Mouse (Mus musculus) CH12.LX (cell line): ENCODE data around the gene Raph1. TPM values are rescaled to one million over a fixed set of nuclear protein-coding genes. Genes with fewer than 3 reads are reported as not detected.
A peak's percentile ranks its signal among the peaks of the same experiment; 100 is the strongest.
"Not testable (repeated sequence)": the region's sequence is repeated elsewhere in the genome, so short reads cannot be mapped to it uniquely, and the experiment has no call there.

ENCODE experiments used
- DNase-seq: peaks from one replicate; pipeline ENCODE4 v3.0.0-alpha.2; 2013; ENCODE audit errors: extremely low read depth
- H3K27ac ChIP-seq: 2 replicates; pipeline ENCODE4 v1.5.1; 2012; ENCODE audit warnings: low read depth, mild to moderate bottlenecking, control low read depth, moderate library complexity; ENCODE audit not compliant: insufficient read depth
- H3K27me3 ChIP-seq: replicated peaks from 2 replicates; pipeline ENCODE3; 2012; ENCODE audit warnings: inconsistent platforms
- H3K36me3 ChIP-seq, 2 experiments: replicated peaks in 1 of 2; 2 replicates each; pipeline versions ENCODE3 to v1.6.1; 2012; ENCODE audit warnings: inconsistent platforms in 1 of 2, low read length in 1 of 2, mild to moderate bottlenecking in 1 of 2, mixed read lengths in 1 of 2, moderate library complexity in 1 of 2; ENCODE audit not compliant: control insufficient read depth in 1 of 2, insufficient read depth in 1 of 2
- H3K4me1 ChIP-seq, 2 experiments: 2 replicates each; pipeline ENCODE4 v1.6.1; 2012; ENCODE audit warnings: inconsistent platforms in 1 of 2, moderate library complexity in 1 of 2; ENCODE audit not compliant: insufficient read depth in 2 of 2, control insufficient read depth in 1 of 2
- H3K4me2 ChIP-seq: 2 replicates; pipeline ENCODE4 v1.6.1; 2012; ENCODE audit warnings: low read depth, mild to moderate bottlenecking, control low read depth; ENCODE audit not compliant: poor library complexity, insufficient read depth, severe bottlenecking
- H3K4me3 ChIP-seq, 3 experiments: fragments of 150-350 bp in 1 of 3; sonication (generic) in 1 of 3; replicated peaks in 1 of 3; 2 replicates each; pipeline versions ENCODE3 to v1.5.1; 2011 to 2012; ENCODE audit warnings: low read depth in 2 of 3, low read length in 2 of 3, mild to moderate bottlenecking in 2 of 3, moderate library complexity in 2 of 3, control low read depth in 1 of 3, improper control_type of control experiment in 1 of 3, inconsistent platforms in 1 of 3, mixed read lengths in 1 of 3; ENCODE audit not compliant: poor library complexity in 1 of 3
- H3K79me2 ChIP-seq: replicated peaks from 2 replicates; pipeline ENCODE4 v1.6.1; 2012; ENCODE audit warnings: mild to moderate bottlenecking, moderate library complexity; ENCODE audit not compliant: control insufficient read depth, poor library complexity, insufficient read depth, severe bottlenecking; ENCODE audit errors: extremely low read depth
- H3K9ac ChIP-seq: 2 replicates; pipeline ENCODE4 v1.6.1; 2012; ENCODE audit warnings: low read depth, mild to moderate bottlenecking, control low read depth, moderate library complexity; ENCODE audit not compliant: insufficient read depth
- H3K9me3 ChIP-seq: replicated peaks from 2 replicates; pipeline ENCODE3; 2012; ENCODE audit warnings: low read length, inconsistent platforms, mixed read lengths
- BHLHE40 ChIP-seq: IDR thresholded peaks from 2 replicates; pipeline ENCODE4 v1.6.1; 2011; ENCODE audit warnings: mild to moderate bottlenecking, low read depth, low read length, improper control_type of control experiment
- CTCF ChIP-seq, 2 experiments: IDR thresholded peaks in 1 of 2; conservative IDR thresholded peaks in 1 of 2; 2 replicates each; pipeline ENCODE4 v1.5.1; 2011 to 2012; ENCODE audit warnings: low read depth in 2 of 2, low read length in 2 of 2, improper control_type of control experiment in 1 of 2, inconsistent platforms in 1 of 2, mild to moderate bottlenecking in 1 of 2, moderate library complexity in 1 of 2
- IRF4 ChIP-seq: IDR thresholded peaks from 2 replicates; pipeline ENCODE4 v1.6.1; 2014; ENCODE audit warnings: low read depth, mild to moderate bottlenecking, inconsistent platforms, low read length, improper control_type of control experiment
- NELFE ChIP-seq: IDR thresholded peaks from 2 replicates; pipeline ENCODE4 v1.6.1; 2011; ENCODE audit warnings: low read depth, low read length, improper control_type of control experiment
- RAD21 ChIP-seq: IDR thresholded peaks from 2 replicates; pipeline ENCODE4 v1.6.1; 2011; ENCODE audit warnings: low read depth, mild to moderate bottlenecking, low read length, improper control_type of control experiment, moderate library complexity
- SIN3A ChIP-seq: IDR thresholded peaks from 2 replicates; pipeline ENCODE4 v1.6.1; 2012; ENCODE audit warnings: low read length, improper control_type of control experiment, inconsistent platforms
- TBP ChIP-seq: conservative IDR thresholded peaks from 2 replicates; pipeline ENCODE4 v1.6.1; 2011; ENCODE audit warnings: low read depth, low read length, improper control_type of control experiment
- TCF12 ChIP-seq: IDR thresholded peaks from 2 replicates; pipeline ENCODE4 v1.6.1; 2014; ENCODE audit warnings: low read depth, mild to moderate bottlenecking, inconsistent platforms, low read length, improper control_type of control experiment
- ZMIZ1 ChIP-seq: IDR thresholded peaks from 2 replicates; pipeline ENCODE4 v1.6.1; 2012; ENCODE audit warnings: low read depth, mild to moderate bottlenecking, inconsistent platforms, low read length, improper control_type of control experiment
- ZNF384 ChIP-seq: IDR thresholded peaks from 2 replicates; pipeline ENCODE4 v1.6.1; 2012; ENCODE audit warnings: low read depth, low read length, improper control_type of control experiment, inconsistent platforms
- dilution Hi-C: fragments of 300-500 bp; cut with MboI; formaldehyde crosslinking; loops from 2 replicates; pipeline ENCODE4 v1.14.3; 2020; ENCODE audit warnings: low sequenced_read_pairs; ENCODE audit not compliant: extremely low pct_unique_long_range_greater_than_20kb, extremely low pct_ligation_motif_present
- in situ Hi-C: fragments of 300-500 bp; cut with MboI; formaldehyde crosslinking; loops from 3 replicates; pipeline ENCODE4 v1.14.3; 2019; ENCODE audit warnings: low sequenced_read_pairs, low pct_ligation_motif_present, low pct_unique_long_range_greater_than_20kb, mixed read lengths
- polyA plus RNA-seq: library from polyadenylated mRNA; unstranded; fragments of >175 nt; gene quantifications from 2 replicates; pipeline ENCODE4 v1.2.1, GENCODE M21; 2012; ENCODE audit warnings: low read depth; ENCODE audit not compliant: insufficient read length
- total RNA-seq, 2 experiments: library from RNA; depleted of rRNA; stranded (reverse); fragments of 300-350 nt in 1 of 2; fragments of >200 nt in 1 of 2; gene quantifications; 2 replicates each; pipeline ENCODE4 v1.2.3; 2012 to 2014

Gene Raph1
- total and polyA plus RNA-seq, 3 experiments = 3.7 to 7.6 (median 5.7) TPM

GRCm38 (mm10) chr1:60449896-60450295 lies 117.0 kb downstream of the Raph1 start:
- DNase-seq = no peak
- Histone ChIP-seq H3K9me3 (no peaks in the 10 kb centered on the region), H3K4me2 (no peak overlapping the region), H3K36me3 (peaks cover 3 to 28% of the 10 kb centered on the region in 2 experiments), H3K4me3 (no peak overlapping the region), H3K9ac (no peak overlapping the region), H3K27ac (no peak overlapping the region), H3K4me1 (no peaks in the 10 kb centered on the region), H3K79me2 (no peaks in the 10 kb centered on the region), H3K27me3 (no peaks in the 10 kb centered on the region)
- in situ Hi-C loops (no loop called here), dilution Hi-C loops (no loop called here)
- TF ChIP-seq BHLHE40 = no peak
- TF ChIP-seq IRF4 = no peak
- TF ChIP-seq SIN3A = no peak
- TF ChIP-seq NELFE = no peak
- no peak for TF ChIP-seq ZMIZ1
- TF ChIP-seq TBP = no peak

DNA sequence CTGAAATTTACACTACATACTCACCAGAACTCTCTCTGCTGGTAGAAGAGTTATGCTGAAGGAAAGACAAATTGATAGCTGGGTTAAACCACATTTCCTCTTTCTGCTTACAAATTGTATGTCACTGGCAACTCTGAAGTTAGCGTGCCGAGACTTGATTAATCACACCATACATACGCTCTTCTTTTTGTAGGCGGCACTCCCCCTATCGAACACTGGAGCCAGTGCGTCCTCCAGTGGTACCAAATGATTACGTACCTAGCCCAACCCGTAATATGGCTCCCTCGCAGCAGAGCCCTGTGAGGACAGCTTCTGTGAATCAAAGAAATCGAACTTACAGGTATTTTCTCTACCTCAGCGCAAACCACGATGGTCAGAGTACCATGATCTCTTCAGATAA lies 119.8 kb downstream of the Raph1 start:
- H3K4me1 ChIP-seq = peaks cover 0 to 3% of the 10 kb centered on the region in 2 experiments; a peak in 1 of 4 replicates
- H3K4me3 ChIP-seq = no peak overlapping the region
- dilution Hi-C loops = no loop called here
- H3K27me3 ChIP-seq = no peaks in the 10 kb centered on the region
- TF ChIP-seq TCF12 = no peak
- TF ChIP-seq RAD21 = peak; percentile 3
- no peak for DNase-seq
- H3K9me3 ChIP-seq = no peaks in the 10 kb centered on the region
- in situ Hi-C loops = no loop called here
- H3K9ac ChIP-seq = no peak overlapping the region
- H3K27ac ChIP-seq = no peak overlapping the region
- H3K4me2 ChIP-seq = no peak overlapping the region
- peaks cover 3 to 22% of the 10 kb centered on the region in 2 experiments for H3K36me3 ChIP-seq
- no peaks in the 10 kb centered on the region for H3K79me2 ChIP-seq

DNA sequence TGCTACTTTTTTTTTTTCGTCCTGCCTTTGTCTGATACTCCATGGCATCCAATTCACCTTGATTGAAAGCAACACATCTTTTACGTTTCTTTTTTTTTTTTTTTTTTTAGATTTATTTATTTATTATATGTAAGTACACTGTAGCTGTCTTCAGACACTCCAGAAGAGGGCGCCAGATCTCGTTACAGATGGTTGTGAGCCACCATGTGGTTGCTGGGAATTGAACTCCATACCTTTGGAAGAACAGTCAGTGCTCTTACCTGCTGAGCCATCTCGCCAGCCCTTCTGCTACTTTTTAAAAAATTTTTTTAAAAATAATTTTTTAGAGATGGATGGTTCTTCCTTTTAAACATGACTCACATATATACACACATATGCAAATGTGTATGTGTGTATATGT lies 125.5 kb downstream of the Raph1 start:
- H3K4me1 ChIP-seq, in situ Hi-C loops: not testable (repeated sequence)
- TF ChIP-seq CTCF (conservative IDR thresholded peaks at IDR 0.05 in 1 of 2, IDR thresholded peaks at IDR 0.05 in 1 of 2; ENCODE audit: low read depth in 2 of 2, low read length in 2 of 2) (peak in 1 of 2 experiments; percentile 37; a peak in 2 of 4 replicates), ZNF384 (0 out of 2 replicates have a peak, but pooled peaks have one; percentile 24)
- TF ChIP-seq, all 38 proteins: peak for 2; not testable (repeated sequence) for 36
- DNase-seq, H3K9ac ChIP-seq, H3K9me3 ChIP-seq, H3K36me3 ChIP-seq, H3K27ac ChIP-seq, H3K4me2 ChIP-seq, H3K79me2 ChIP-seq, H3K4me3 ChIP-seq, H3K27me3 ChIP-seq, dilution Hi-C loops: not testable (repeated sequence)
